21 mouse cellular contexts compared by ENCODE assay signal in genomic region chr3:141896870-141897554, GRCm38 (mm10).
"Had no signal": no experiment of that assay in that cellular context is flagged by ENCODE, and none has a peak within 500 bp of the region (broad histone marks: within the 10 kb centered on the region; RNA-seq: fewer than 3 reads in every experiment).

No protein-coding gene starts in this region.

- H3K9ac ChIP-seq: kidney, embryonic 15.5 days; limb, embryonic 13.5 days; liver, embryonic 12.5 days; liver, embryonic 15.5 days; lung, embryonic 15.5 days; midbrain, embryonic 13.5 days; neural tube, embryonic 13.5 days had no signal

- H3K27me3 ChIP-seq: kidney, embryonic 15.5 days; limb, embryonic 13.5 days; liver, embryonic 12.5 days; liver, embryonic 15.5 days; lung, embryonic 15.5 days; megakaryocyte, embryonic 14.5 days; midbrain, embryonic 13.5 days; neural tube, embryonic 13.5 days had no signal

- H3K4me3 ChIP-seq: kidney, embryonic 15.5 days; left cerebral cortex, adult 2 months; limb, embryonic 13.5 days; liver, embryonic 12.5 days; liver, embryonic 15.5 days; lung, embryonic 15.5 days; megakaryocyte, embryonic 14.5 days; midbrain, embryonic 10.5 days; midbrain, embryonic 13.5 days; myocyte; neural tube, embryonic 13.5 days had no signal

- H3K4me2 ChIP-seq: kidney, embryonic 15.5 days; limb, embryonic 13.5 days; liver, embryonic 12.5 days; liver, embryonic 15.5 days; lung, embryonic 15.5 days; midbrain, embryonic 13.5 days; neural tube, embryonic 13.5 days had no signal

- ATAC-seq: liver, embryonic 12.5 days; midbrain, embryonic 13.5 days; midbrain, embryonic 16.5 days had no signal

- DNase-seq: kidney, postnatal 10 days; kidney, postnatal 36 days; layer of hippocampus, postnatal 36 days; liver; lung, adult 18-20 months; lung, postnatal 10 days; lung, postnatal 36 days; thymus, postnatal 25 days had no signal

- H3K4me1 ChIP-seq: liver, embryonic 12.5 days; liver, embryonic 15.5 days; megakaryocyte, embryonic 14.5 days; midbrain, embryonic 10.5 days; midbrain, embryonic 13.5 days had no signal

- H3K9me3 ChIP-seq: liver, embryonic 12.5 days; lung, embryonic 15.5 days; neural tube, embryonic 13.5 days had no signal

- H3K27ac ChIP-seq: kidney, embryonic 15.5 days; left cerebral cortex, adult 2 months; limb, embryonic 13.5 days; liver, embryonic 12.5 days; liver, embryonic 15.5 days; lung, embryonic 15.5 days; midbrain, embryonic 10.5 days; midbrain, embryonic 13.5 days; neural tube, embryonic 13.5 days; stomach, postnatal 0 days had no signal

- H3K36me3 ChIP-seq: kidney, embryonic 15.5 days; limb, embryonic 13.5 days; liver, embryonic 12.5 days; liver, embryonic 15.5 days; lung, embryonic 15.5 days; midbrain, embryonic 13.5 days; neural tube, embryonic 13.5 days had no signal
